Mouse (Mus musculus) stomach, postnatal 0 days (tissue): ENCODE results near the gene Rxra.

ENCODE experiments used
- CTCF ChIP-seq: IDR thresholded peaks from 2 replicates; pipeline ENCODE4 v1.5.1; 2016; ENCODE audit warnings: antibody characterized with exemption, low read depth, mild to moderate bottlenecking, moderate library complexity
- EP300 ChIP-seq: optimal IDR thresholded peaks from 2 replicates; pipeline ENCODE3; 2016; ENCODE audit warnings: antibody characterized with exemption

- TF ChIP-seq CTCF (no peak), EP300 (no peak)
Observed at GRCm38 (mm10) chr2:27733021-27733420, 56.8 kb downstream of the Rxra start.
